Comparison of ENCODE assay signal across 9 mouse cellular contexts in the genomic region with DNA sequence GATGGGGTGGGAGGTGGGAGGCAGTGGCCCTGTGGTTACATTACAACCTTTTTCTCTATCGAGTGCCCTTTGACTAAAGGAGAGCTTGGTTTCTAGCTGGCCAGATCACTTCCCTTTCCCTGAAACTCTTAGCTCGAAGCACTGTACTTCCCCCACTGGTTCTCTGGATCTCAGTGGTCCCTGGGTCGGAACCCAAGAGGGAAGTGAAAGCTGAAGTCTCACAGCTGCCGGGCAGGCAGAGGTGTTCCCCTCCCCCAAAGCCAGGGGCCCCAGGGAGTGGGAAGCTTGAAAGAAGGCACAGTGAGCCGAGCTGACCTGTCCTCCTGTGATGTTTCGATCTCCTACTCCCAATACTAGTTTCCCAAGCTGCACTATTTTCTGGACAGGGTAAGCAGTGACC. TPM values are rescaled to one million over a fixed set of nuclear protein-coding genes. Genes with fewer than 3 reads are reported as not detected.
DNase-seq lines count a peak whose midpoint lies in the region; ATAC-seq lines count a peak whose summit lies in the region.
"Had no signal": no experiment of that assay in that cellular context is flagged by ENCODE, and none has a peak within 500 bp of the region (broad histone marks: within the 10 kb centered on the region; RNA-seq: fewer than 3 reads in every experiment).

No protein-coding gene starts in this region.

- H3K27me3 ChIP-seq in megakaryocyte, embryonic 14.5 days (replicated peaks): peaks cover 25% of the 10 kb centered on the region
- no peaks in the 10 kb centered on the region for H3K27me3 ChIP-seq in midbrain, embryonic 14.5 days (ENCODE audit: control insufficient read depth, insufficient read depth, low read length)
- H3K27me3 ChIP-seq: neural tube, embryonic 13.5 days had no signal

- no peak overlapping the region for H3K27ac ChIP-seq in midbrain, embryonic 14.5 days (replicated peaks; ENCODE audit: low read depth, low read length)
- H3K27ac ChIP-seq: neural tube, embryonic 13.5 days had no signal

- H3K36me3 ChIP-seq in megakaryocyte, embryonic 14.5 days (replicated peaks; ENCODE audit: low read length): no peaks in the 10 kb centered on the region
- no peaks in the 10 kb centered on the region for H3K36me3 ChIP-seq in midbrain, embryonic 14.5 days (ENCODE audit: control insufficient read depth, insufficient read depth, low read length)
- H3K36me3 ChIP-seq: neural tube, embryonic 13.5 days had no signal

- ATAC-seq in midbrain, embryonic 14.5 days (ENCODE audit: low FRiP score, low TSS enrichment): no peak
- no peak for ATAC-seq in inflammation-experienced regulatory T-cells, adult 6 months

- H3K9me3 ChIP-seq in megakaryocyte, embryonic 14.5 days: no peaks in the 10 kb centered on the region
- no peaks in the 10 kb centered on the region for H3K9me3 ChIP-seq in midbrain, embryonic 14.5 days (ENCODE audit: control insufficient read depth, low read length)
- H3K9me3 ChIP-seq: neural tube, embryonic 13.5 days had no signal

- intact Hi-C loops in heart, postnatal 14 days (cut with DNase I): no loop called here

- WGBS in midbrain, embryonic 14.5 days: 37% methylated on average over 6 of the region's 6 CpGs

- H3K4me3 ChIP-seq in megakaryocyte, embryonic 14.5 days (replicated peaks): peak overlapping the region; percentile 74
- no peak overlapping the region for H3K4me3 ChIP-seq in midbrain, embryonic 14.5 days (replicated peaks; ENCODE audit: low read depth, low read length)
- H3K4me3 ChIP-seq: neural tube, embryonic 13.5 days had no signal

- peak; percentile 47 to 57 for DNase-seq in kidney, postnatal 4 days
- DNase-seq in kidney, postnatal 14 days: no peak
- peak; percentile 42 for DNase-seq in brain, adult 2 months (ENCODE audit: low read depth, low spot score)
- peak; percentile 21 to 42 for DNase-seq in heart, postnatal 14 days
- DNase-seq in midbrain, embryonic 14.5 days: no peak
- DNase-seq in right cerebral cortex, adult 2 months (ENCODE audit: low spot score in 2 of 2): no peak

- H3K4me1 ChIP-seq in megakaryocyte, embryonic 14.5 days: peaks cover 33% of the 10 kb centered on the region
- H3K4me1 ChIP-seq in midbrain, embryonic 14.5 days (ENCODE audit: control insufficient read depth, insufficient read depth, low read length): no peaks in the 10 kb centered on the region
- H3K4me1 ChIP-seq: neural tube, embryonic 13.5 days had no signal

- H3K9ac ChIP-seq in midbrain, embryonic 14.5 days (replicated peaks; ENCODE audit: low read length): no peak overlapping the region
- H3K9ac ChIP-seq: neural tube, embryonic 13.5 days had no signal

- H3K4me2 ChIP-seq in midbrain, embryonic 14.5 days (ENCODE audit: low read length): no peak overlapping the region
- H3K4me2 ChIP-seq: neural tube, embryonic 13.5 days had no signal

RNA-seq across cellular contexts. Expression of a gene that starts 54.0 kb away (rescaled TPM):
- 100 to 1,000 TPM; 140 to 155 TPM for total RNA-seq in heart, postnatal 14 days (2021)
- polyA plus RNA-seq in megakaryocyte, embryonic 14.5 days (2012; ENCODE audit: insufficient read depth, low replicate concordance): 56.7 and 184 TPM in 2 replicates
- 34.9 and 63.8 TPM in 2 replicates for polyA plus RNA-seq in midbrain, embryonic 14.5 days (2014; fragmentation: Nextera tagmentation; extraction: Ambion mirVana)
- polyA plus RNA-seq in inflammation-experienced regulatory T-cells, adult 6 months (2017; shearing (Covaris generic)): 100 to 1,000 TPM; 202 to 255 (median 243) TPM

Comparison
In these comparisons a context has a peak if more than half of its experiments do, and no peak if none do; other contexts are left out.
1. DNase-seq: peak in kidney, postnatal 4 days (2 of 2), brain, adult 2 months (single experiment) and heart, postnatal 14 days (2 of 2); none in kidney, postnatal 14 days (single experiment), midbrain, embryonic 14.5 days (single experiment) and right cerebral cortex, adult 2 months (0 of 2).